Mouse (Mus musculus) liver, postnatal 0 days (tissue): ENCODE data around the gene Cyth4. TPM values are rescaled to one million over a fixed set of nuclear protein-coding genes. Genes with fewer than 3 reads are reported as not detected.

Experiments used
- ATAC-seq: fragments of 200-750 bp; cut with Nextera tagmentation; 2 replicates; pipeline ENCODE4 v1.8.0; 2017; ENCODE audit warnings: mild to moderate bottlenecking, moderate library complexity
- DNase-seq: peaks from one replicate; pipeline ENCODE4 v3.0.0-alpha.2; 2016
- H3K27ac ChIP-seq: fragments of 300-500 bp; sonication (generic); 2 replicates; pipeline ENCODE4 v1.5.1; 2014; ENCODE audit warnings: antibody characterized with exemption, moderate library complexity, mild to moderate bottlenecking, low read depth
- H3K27me3 ChIP-seq: fragments of 300-500 bp; sonication (generic); 2 replicates; pipeline ENCODE4 v1.6.1; 2014; ENCODE audit warnings: low read length, control low read depth, mixed read lengths; ENCODE audit not compliant: insufficient read depth
- H3K36me3 ChIP-seq: fragments of 300-500 bp; sonication (generic); replicated peaks from 2 replicates; pipeline ENCODE4 v1.6.1; 2014; ENCODE audit warnings: mild to moderate bottlenecking, control low read depth, low read length, moderate library complexity, mixed read lengths; ENCODE audit not compliant: insufficient read depth
- H3K4me1 ChIP-seq: fragments of 300-500 bp; sonication (generic); 2 replicates; pipeline ENCODE4 v1.6.1; 2014; ENCODE audit warnings: antibody characterized with exemption, mild to moderate bottlenecking, control low read depth; ENCODE audit not compliant: insufficient read depth
- H3K4me2 ChIP-seq: fragments of 300-500 bp; sonication (generic); 2 replicates; pipeline ENCODE4 v1.6.1; 2014; ENCODE audit warnings: low read depth, mild to moderate bottlenecking, low read length, moderate library complexity, mixed read lengths
- H3K4me3 ChIP-seq: fragments of 300-500 bp; sonication (generic); 2 replicates; pipeline ENCODE4 v1.5.1; 2014; ENCODE audit warnings: low read depth, low read length
- H3K9ac ChIP-seq: fragments of 300-500 bp; sonication (generic); replicated peaks from 2 replicates; pipeline ENCODE4 v1.6.1; 2014; ENCODE audit warnings: mild to moderate bottlenecking, moderate library complexity
- H3K9me3 ChIP-seq: fragments of 300-500 bp; sonication (generic); 2 replicates; pipeline ENCODE4 v1.6.1; 2016; ENCODE audit warnings: mild to moderate bottlenecking, control low read depth, low read length, mixed read lengths
- CTCF ChIP-seq: sonication (generic); IDR thresholded peaks from 2 replicates; pipeline ENCODE4 v1.5.1; 2016; ENCODE audit warnings: antibody characterized with exemption, low read depth
- EP300 ChIP-seq: IDR thresholded peaks from 2 replicates; pipeline ENCODE4 v1.6.1; 2016; ENCODE audit warnings: antibody characterized with exemption, low read depth, mild to moderate bottlenecking
- WGBS: fragments of 180-500 bp; shearing (Covaris S2); extraction: QIAGEN DNeasy Blood & Tissue Kit; methylation state at CpG from one replicate; pipeline ENCODE4 v1.1.7; 2014; ENCODE audit not compliant: insufficient replicate concordance; 5-methylcytosine and 5-hydroxymethylcytosine counted together
- polyA plus RNA-seq: library from polyadenylated mRNA; unstranded; fragments of >200 nt; fragmentation: Nextera tagmentation; extraction: Ambion mirVana; gene quantifications from 2 replicates; pipeline ENCODE4 v1.2.1, GENCODE M21; 2015

The Cyth4 gene
- 11.5 and 13.3 TPM in 2 replicates for polyA plus RNA-seq

DNA sequence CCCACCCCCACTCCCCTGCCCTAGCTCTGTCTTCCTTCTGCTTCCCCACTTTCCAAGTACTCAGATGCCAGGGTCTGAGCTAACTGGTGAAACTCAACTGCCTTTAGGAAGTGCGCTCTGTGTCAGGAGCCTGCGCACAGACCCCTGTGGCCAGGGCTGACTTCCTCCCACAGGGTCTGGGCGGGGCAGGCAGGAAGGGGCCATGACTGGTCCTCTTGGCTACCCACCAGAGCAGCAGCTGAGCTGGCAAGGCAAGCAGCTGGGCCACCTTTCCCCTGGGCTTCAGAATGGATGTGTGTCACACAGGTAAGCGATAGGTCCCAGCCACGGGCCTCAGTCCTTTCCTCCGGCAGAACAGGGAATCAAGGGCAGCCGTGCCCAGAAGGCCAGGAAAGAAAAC, at the start of gene Cyth4:
Cyth4 (plus strand) TSS at position 134 of the 400 bp plus-strand sequence.
- peak; percentile 60; the same call in 1 of the 2 replicates for ATAC-seq
- H3K27ac ChIP-seq, result peak within 1 kb of the TSS; percentile 68
- H3K36me3 ChIP-seq, result no peaks in the 10 kb centered on the region
- peak; percentile 67 for DNase-seq
- 25% methylated on average over 7 of the region's 7 CpGs for WGBS
- 0 out of 2 replicates have a peak within 1 kb of the TSS, but pooled peaks have one; percentile 41 for H3K9ac ChIP-seq
- H3K4me2 ChIP-seq, result peak within 1 kb of the TSS; percentile 66
- H3K27me3 ChIP-seq, result no peaks in the 10 kb centered on the region
- peak within 1 kb of the TSS; percentile 45 for H3K4me3 ChIP-seq
- TF ChIP-seq CTCF, result no peak
- no peak for TF ChIP-seq EP300
- no peaks in the 10 kb centered on the region for H3K9me3 ChIP-seq
- H3K4me1 ChIP-seq, result peaks cover 15% of the 10 kb centered on the region

DNA sequence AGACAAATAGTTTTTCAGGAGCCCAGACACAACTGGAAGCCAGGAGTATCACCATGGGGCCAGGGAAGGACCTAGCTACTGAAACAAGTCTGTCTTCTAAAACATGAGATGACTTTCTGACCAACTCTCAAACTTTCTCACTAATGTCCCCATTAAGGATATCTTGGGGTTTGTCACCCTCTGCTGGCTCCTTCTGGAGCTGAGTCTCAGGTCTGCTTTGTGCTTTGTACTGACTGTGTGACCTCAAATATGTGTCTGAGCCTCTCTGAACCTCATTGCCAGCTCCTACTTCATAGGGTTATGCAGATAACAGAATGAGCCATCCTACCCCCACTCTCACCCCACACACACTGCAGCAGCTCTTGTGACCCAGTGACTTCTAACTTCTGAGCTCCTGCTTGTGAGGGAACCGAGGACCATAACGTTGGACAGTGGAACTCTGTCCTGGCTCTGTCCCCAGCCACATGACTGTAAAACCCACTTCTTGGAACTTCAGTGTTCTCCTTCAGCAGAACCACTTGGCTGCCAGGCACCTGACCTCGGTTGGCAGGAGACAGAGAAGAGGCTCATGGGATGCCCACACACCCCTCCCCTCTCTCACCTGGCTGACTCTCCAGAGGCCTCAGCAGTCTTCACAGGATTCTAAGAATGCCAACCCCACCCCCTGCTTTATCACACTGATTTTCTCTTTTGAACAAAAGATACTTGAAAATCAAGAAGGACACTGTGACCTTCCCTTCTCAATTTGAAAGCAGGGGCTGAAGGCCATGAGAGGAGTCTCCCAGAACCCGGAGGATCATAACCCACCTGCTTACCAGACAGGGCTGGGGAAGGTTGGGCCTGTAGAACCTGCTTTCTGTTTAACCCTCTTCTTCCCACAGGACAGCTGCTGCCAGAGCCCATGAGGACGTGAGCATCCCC, 49.2 kb upstream of the Cyth4 start:
- ATAC-seq (no peak), DNase-seq (no peak)
- Histone ChIP-seq H3K27ac (no peak overlapping the region), H3K4me2 (no peak overlapping the region), H3K9ac (no peak overlapping the region), H3K4me1 (0 out of 2 replicates have a peak, but pooled peaks cover 9% of the 10 kb centered on the region), H3K36me3 (no peaks in the 10 kb centered on the region), H3K9me3 (peaks cover 8% of the 10 kb centered on the region; the same call in 1 of the 2 replicates), H3K27me3 (0 out of 2 replicates have a peak, but pooled peaks cover 4% of the 10 kb centered on the region), H3K4me3 (no peak overlapping the region)
- TF ChIP-seq EP300, result no peak
- peak; percentile 60 for TF ChIP-seq CTCF
- WGBS, result 55% methylated on average over 5 of the region's 5 CpGs

GRCm38 (mm10) chr15:78548336-78548665, 48.5 kb upstream of the Cyth4 start:
- no peak for DNase-seq
- Histone ChIP-seq H3K4me1 (0 out of 2 replicates have a peak, but pooled peaks cover 9% of the 10 kb centered on the region), H3K4me2 (no peak overlapping the region), H3K9me3 (peaks cover 8% of the 10 kb centered on the region; the same call in 1 of the 2 replicates), H3K36me3 (no peaks in the 10 kb centered on the region), H3K4me3 (no peak overlapping the region), H3K27ac (no peak overlapping the region), H3K9ac (no peak overlapping the region), H3K27me3 (0 out of 2 replicates have a peak, but pooled peaks cover 4% of the 10 kb centered on the region)
- peak; percentile 14; the same call in 1 of the 2 replicates for ATAC-seq
- WGBS, result 20% methylated on average over 3 of the region's 3 CpGs
- no peak for TF ChIP-seq CTCF
- TF ChIP-seq EP300, result no peak

GRCm38 (mm10) chr15:78548711-78549110, 48.1 kb upstream of the Cyth4 start:
- H3K27ac ChIP-seq, result no peak overlapping the region
- 0 out of 2 replicates have a peak, but pooled peaks cover 4% of the 10 kb centered on the region for H3K27me3 ChIP-seq
- no peak overlapping the region for H3K4me3 ChIP-seq
- no peak overlapping the region for H3K4me2 ChIP-seq
- 59% methylated on average over 8 of the region's 8 CpGs for WGBS
- H3K36me3 ChIP-seq, result no peaks in the 10 kb centered on the region
- TF ChIP-seq EP300 (no peak), CTCF (no peak)
- H3K4me1 ChIP-seq, result 0 out of 2 replicates have a peak, but pooled peaks cover 9% of the 10 kb centered on the region
- peaks cover 8% of the 10 kb centered on the region; the same call in 1 of the 2 replicates for H3K9me3 ChIP-seq
- no peak for DNase-seq
- ATAC-seq, result no peak
- no peak overlapping the region for H3K9ac ChIP-seq

DNA sequence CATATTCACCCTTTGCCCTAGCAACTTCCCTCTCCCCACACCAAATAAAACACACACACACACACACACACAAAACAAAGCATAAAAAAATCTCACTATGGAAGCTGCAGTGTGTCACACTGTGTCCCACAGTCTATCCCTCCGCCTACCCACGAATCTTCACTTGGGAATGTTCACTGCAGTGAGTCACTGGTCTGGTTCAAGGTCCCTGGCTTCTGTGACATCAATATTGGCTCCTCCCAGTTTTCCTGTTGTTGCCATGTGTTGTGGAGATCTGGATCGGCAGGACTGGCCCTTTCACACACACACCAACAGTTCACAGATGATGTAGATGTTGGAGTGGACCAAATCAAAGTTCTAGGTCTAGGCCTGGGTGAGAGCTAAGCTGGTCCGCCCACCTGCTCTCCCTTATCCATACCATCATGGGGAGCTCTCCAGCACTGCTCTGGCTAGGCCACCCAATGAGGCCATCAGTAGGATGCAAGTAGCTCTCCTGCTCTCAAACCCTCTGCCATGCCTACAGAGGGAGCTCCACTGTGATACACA, 47.6 kb upstream of the Cyth4 start:
- no peaks in the 10 kb centered on the region for H3K36me3 ChIP-seq
- peaks cover 8% of the 10 kb centered on the region; the same call in 1 of the 2 replicates for H3K9me3 ChIP-seq
- 0 out of 2 replicates have a peak, but pooled peaks cover 9% of the 10 kb centered on the region for H3K4me1 ChIP-seq
- no peak overlapping the region for H3K4me2 ChIP-seq
- ATAC-seq (peak; percentile 84), DNase-seq (no peak)
- H3K27me3 ChIP-seq, result 0 out of 2 replicates have a peak, but pooled peaks cover 4% of the 10 kb centered on the region
- TF ChIP-seq CTCF (no peak), EP300 (no peak)
- WGBS, result 56% methylated on average over 4 of the region's 4 CpGs
- H3K4me3 ChIP-seq, result no peak overlapping the region
- H3K27ac ChIP-seq, result no peak overlapping the region
- no peak overlapping the region for H3K9ac ChIP-seq
